Mouse (Mus musculus): ENCODE results near the gene Utrn. TPM values are rescaled to one million over a fixed set of nuclear protein-coding genes. Genes with fewer than 3 reads are reported as not detected.

Utrn gene
- polyA plus RNA-seq, 1 experiment from 2014 or later, result 21.5 TPM

DNA sequence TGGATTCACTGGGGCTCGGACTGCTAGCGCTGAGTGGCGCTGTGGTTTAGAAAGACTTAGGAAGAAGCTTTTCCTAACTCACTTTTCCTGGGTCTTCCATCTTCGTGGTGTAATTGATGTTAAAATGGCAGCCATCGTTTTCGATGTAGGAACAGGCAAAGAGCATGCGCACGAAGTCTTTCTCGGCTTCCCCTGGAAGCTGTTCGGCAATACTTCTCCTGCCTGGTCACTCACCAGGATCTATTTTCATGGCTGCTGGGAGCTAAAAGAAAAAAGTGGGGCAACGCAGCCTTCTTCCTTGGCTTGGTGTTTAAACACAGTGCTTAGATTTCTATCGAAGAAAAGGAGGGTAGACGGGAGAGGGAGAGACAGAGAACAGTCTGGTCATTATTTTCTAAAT lies 42.3 kb upstream of the Utrn start:
- Histone ChIP-seq H3K27me3 (replicated peaks; ENCODE audit: control insufficient read depth, insufficient read depth, low read length) (no peaks in the 10 kb centered on the region), H3K27ac (ENCODE audit: low read depth, low read length) (no peak overlapping the region), H3K4me1 (replicated peaks; ENCODE audit: control insufficient read depth, insufficient read depth, low read length) (no peaks in the 10 kb centered on the region), H3K9me3 (ENCODE audit: control insufficient read depth) (no peaks in the 10 kb centered on the region), H3K36me3 (ENCODE audit: control insufficient read depth, insufficient read depth) (no peaks in the 10 kb centered on the region), H3K9ac (ENCODE audit: low read depth, low read length) (no peak overlapping the region), H3K4me2 (replicated peaks; ENCODE audit: low read depth) (no peak overlapping the region), H3K4me3 (ENCODE audit: low read depth, low read length) (no peak overlapping the region)
- ATAC-seq, result no peak
- TF ChIP-seq CTCF (IDR thresholded peaks at IDR 0.05; ENCODE audit: low read depth), result no peak
- 86% methylated on average over 13 of the region's 13 CpGs for WGBS

DNA sequence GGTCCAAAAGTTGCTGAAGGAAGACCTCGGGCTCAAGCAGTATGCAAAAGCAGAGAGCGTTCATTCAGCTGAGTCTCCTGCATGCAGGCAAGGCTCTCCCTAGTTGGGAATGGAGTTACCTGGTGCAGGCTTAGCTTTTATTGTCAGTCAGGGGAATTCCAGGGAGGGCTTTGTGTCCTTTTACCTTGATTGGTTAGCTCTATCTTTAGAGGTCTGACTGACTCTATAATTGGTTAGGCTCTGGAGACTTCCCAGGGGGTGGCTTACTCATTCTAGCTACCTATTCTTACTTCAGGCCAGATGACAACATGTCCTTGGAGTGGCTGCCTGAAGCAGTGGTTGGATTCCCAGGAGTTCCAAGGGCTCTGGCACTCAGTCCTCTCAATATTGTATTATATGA lies 40.7 kb upstream of the Utrn start:
- Histone ChIP-seq H3K4me2 (replicated peaks; ENCODE audit: low read depth) (no peak overlapping the region), H3K9ac (ENCODE audit: low read depth, low read length) (no peak overlapping the region), H3K27me3 (replicated peaks; ENCODE audit: control insufficient read depth, insufficient read depth, low read length) (no peaks in the 10 kb centered on the region), H3K36me3 (ENCODE audit: control insufficient read depth, insufficient read depth) (no peaks in the 10 kb centered on the region), H3K9me3 (ENCODE audit: control insufficient read depth) (no peaks in the 10 kb centered on the region), H3K27ac (ENCODE audit: low read depth, low read length) (no peak overlapping the region), H3K4me1 (replicated peaks; ENCODE audit: control insufficient read depth, insufficient read depth, low read length) (no peaks in the 10 kb centered on the region), H3K4me3 (ENCODE audit: low read depth, low read length) (no peak overlapping the region)
- 83% methylated on average over 2 of the region's 2 CpGs for WGBS
- no peak for TF ChIP-seq CTCF (IDR thresholded peaks at IDR 0.05; ENCODE audit: low read depth)
- ATAC-seq, result no peak

DNA sequence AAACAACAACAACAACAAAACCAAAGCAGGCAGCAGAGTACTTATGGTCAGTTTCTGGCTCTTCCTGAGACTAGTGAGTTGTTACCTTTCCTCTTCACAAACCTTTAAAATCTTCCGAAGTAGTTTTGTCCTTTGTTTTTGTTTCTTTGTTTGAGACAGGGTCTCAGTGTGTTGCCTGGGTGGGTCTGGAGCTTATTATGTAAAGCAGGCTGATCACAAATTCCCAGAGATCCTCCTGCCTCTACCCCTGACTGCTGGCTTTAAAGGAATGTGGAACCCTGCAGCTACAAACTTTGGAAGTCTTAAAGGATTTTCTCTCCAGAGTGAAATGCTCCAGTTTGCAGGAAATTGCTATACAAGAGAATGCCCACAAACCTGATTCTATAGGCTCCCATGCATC lies 40.0 kb upstream of the Utrn start:
- Histone ChIP-seq H3K36me3 (ENCODE audit: control insufficient read depth, insufficient read depth) (no peaks in the 10 kb centered on the region), H3K9me3 (ENCODE audit: control insufficient read depth) (no peaks in the 10 kb centered on the region), H3K9ac (ENCODE audit: low read depth, low read length) (no peak overlapping the region), H3K27ac (ENCODE audit: low read depth, low read length) (no peak overlapping the region), H3K27me3 (replicated peaks; ENCODE audit: control insufficient read depth, insufficient read depth, low read length) (no peaks in the 10 kb centered on the region), H3K4me2 (replicated peaks; ENCODE audit: low read depth) (no peak overlapping the region), H3K4me3 (ENCODE audit: low read depth, low read length) (no peak overlapping the region), H3K4me1 (replicated peaks; ENCODE audit: control insufficient read depth, insufficient read depth, low read length) (no peaks in the 10 kb centered on the region)
- no peak for ATAC-seq
- 50% methylated on average over 1 of the region's 1 CpGs for WGBS
- TF ChIP-seq CTCF (IDR thresholded peaks at IDR 0.05; ENCODE audit: low read depth), result no peak

DNA sequence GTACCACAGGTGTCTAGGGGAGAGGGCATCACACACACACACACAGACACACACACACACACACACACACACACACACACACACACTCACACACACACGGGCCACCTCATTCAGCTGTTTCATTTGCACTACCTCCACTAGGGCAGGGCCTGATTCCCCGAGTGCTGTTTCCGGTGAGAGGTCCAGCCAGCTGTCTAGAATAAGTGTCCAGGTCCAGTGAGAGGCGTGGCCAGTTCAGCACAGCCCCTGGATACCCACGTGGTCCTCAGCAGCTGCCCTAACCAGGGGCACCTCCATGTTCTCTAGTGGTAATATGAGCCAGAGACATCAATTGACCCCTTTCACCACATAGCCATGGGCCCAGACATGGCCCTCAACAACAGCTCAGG lies 35.0 kb upstream of the Utrn start:
- TF ChIP-seq CTCF (IDR thresholded peaks at IDR 0.05; ENCODE audit: low read depth), result no peak
- Histone ChIP-seq H3K4me2 (replicated peaks; ENCODE audit: low read depth) (no peak overlapping the region), H3K27me3 (replicated peaks; ENCODE audit: control insufficient read depth, insufficient read depth, low read length) (no peaks in the 10 kb centered on the region), H3K4me3 (ENCODE audit: low read depth, low read length) (no peak overlapping the region), H3K9me3 (ENCODE audit: control insufficient read depth) (no peaks in the 10 kb centered on the region), H3K36me3 (ENCODE audit: control insufficient read depth, insufficient read depth) (no peaks in the 10 kb centered on the region), H3K4me1 (replicated peaks; ENCODE audit: control insufficient read depth, insufficient read depth, low read length) (no peaks in the 10 kb centered on the region), H3K27ac (ENCODE audit: low read depth, low read length) (no peak overlapping the region), H3K9ac (ENCODE audit: low read depth, low read length) (no peak overlapping the region)
- 62% methylated on average over 5 of the region's 5 CpGs for WGBS
- ATAC-seq, result no peak

DNA sequence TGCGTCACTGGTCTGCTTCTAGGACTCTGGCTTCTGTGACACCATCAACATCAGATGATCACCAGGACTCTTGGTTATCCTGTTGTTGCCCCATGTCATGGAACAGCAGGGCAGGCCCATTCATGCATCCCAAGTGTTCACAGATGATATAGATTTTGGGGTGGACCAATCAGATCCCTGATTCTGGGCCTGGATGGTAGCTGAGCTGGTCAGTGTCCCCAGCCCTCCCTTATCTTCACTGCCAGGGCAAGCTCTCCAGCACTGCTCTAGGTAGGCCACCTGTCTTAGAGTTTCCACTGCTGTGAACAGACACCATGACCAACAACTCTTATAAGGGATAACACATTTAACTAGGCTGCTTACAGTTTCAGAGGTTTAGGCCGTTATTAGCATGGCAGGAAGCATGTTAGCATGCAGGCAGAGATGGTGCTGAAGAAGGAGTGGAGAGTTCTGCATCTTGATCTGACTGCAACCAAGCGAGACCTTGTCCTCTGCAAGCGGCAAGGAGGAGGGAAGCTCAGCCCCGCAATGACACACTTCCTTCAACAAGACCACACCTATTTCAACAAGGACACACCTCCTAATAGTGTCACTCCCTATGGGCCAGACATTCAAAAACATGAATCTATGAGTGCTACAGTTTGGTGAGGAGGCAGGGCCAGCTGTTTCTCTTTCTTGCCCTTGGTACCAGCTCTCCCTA lies 34.4 kb upstream of the Utrn start:
- H3K27me3 ChIP-seq (replicated peaks; ENCODE audit: control insufficient read depth, insufficient read depth, low read length), result no peaks in the 10 kb centered on the region
- 71% methylated on average over 5 of the region's 5 CpGs for WGBS
- H3K27ac ChIP-seq (ENCODE audit: low read depth, low read length), result no peak overlapping the region
- no peak for TF ChIP-seq CTCF (IDR thresholded peaks at IDR 0.05; ENCODE audit: low read depth)
- no peaks in the 10 kb centered on the region for H3K4me1 ChIP-seq (replicated peaks; ENCODE audit: control insufficient read depth, insufficient read depth, low read length)
- no peak for ATAC-seq
- no peaks in the 10 kb centered on the region for H3K9me3 ChIP-seq (ENCODE audit: control insufficient read depth)
- no peak overlapping the region for H3K4me2 ChIP-seq (replicated peaks; ENCODE audit: low read depth)
- no peak overlapping the region for H3K4me3 ChIP-seq (ENCODE audit: low read depth, low read length)
- H3K9ac ChIP-seq (ENCODE audit: low read depth, low read length), result no peak overlapping the region
- H3K36me3 ChIP-seq (ENCODE audit: control insufficient read depth, insufficient read depth), result no peaks in the 10 kb centered on the region

DNA sequence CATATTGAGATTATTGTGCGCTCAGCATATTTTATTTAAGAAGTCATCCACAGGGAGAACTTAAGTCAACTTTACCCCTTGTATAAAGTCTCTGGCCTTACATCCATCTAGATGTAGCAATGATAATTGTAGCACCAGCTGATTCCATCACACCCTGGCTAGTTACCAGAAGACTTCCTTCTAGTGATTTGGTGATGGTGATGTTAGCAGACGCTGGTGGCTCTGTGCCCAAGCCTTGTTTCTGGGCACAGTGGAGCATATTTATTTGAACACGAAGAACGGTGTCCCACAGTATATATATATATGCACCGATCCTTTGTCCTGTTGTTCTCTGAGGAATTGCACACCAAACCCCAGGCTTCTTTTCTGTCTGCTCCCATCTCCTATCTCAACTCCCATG lies 30.7 kb upstream of the Utrn start:
- H3K4me3 ChIP-seq (ENCODE audit: low read depth, low read length), result no peak overlapping the region
- no peaks in the 10 kb centered on the region for H3K9me3 ChIP-seq (ENCODE audit: control insufficient read depth)
- 88% methylated on average over 5 of the region's 5 CpGs for WGBS

DNA sequence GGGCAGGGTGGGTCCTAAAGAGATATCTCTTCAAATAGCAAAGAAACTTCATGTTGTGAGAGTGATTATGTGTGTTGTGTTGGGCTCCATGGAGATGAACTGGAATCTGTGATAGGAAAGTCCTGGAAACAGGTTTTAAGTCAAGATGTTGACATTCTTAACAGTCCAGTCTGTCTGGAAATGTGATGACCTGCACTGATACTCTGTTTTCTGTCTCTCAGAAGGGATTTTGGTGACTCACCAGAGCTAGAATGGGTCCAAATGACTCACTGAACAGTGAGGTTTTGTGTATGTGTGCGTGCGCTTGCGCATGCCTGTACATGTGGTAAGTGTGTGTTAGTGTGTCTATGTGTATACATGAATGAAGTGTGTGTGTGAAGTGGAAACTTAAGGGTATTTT lies 24.2 kb upstream of the Utrn start:
- no peak overlapping the region for H3K27ac ChIP-seq (ENCODE audit: low read depth, low read length)
- no peaks in the 10 kb centered on the region for H3K36me3 ChIP-seq (ENCODE audit: control insufficient read depth, insufficient read depth)
- H3K9me3 ChIP-seq (ENCODE audit: control insufficient read depth), result no peaks in the 10 kb centered on the region
- ATAC-seq, result no peak
- H3K27me3 ChIP-seq (replicated peaks; ENCODE audit: control insufficient read depth, insufficient read depth, low read length), result no peaks in the 10 kb centered on the region
- TF ChIP-seq CTCF (IDR thresholded peaks at IDR 0.05; ENCODE audit: low read depth), result no peak
- H3K9ac ChIP-seq (ENCODE audit: low read depth, low read length), result no peak overlapping the region
- H3K4me3 ChIP-seq (ENCODE audit: low read depth, low read length), result no peak overlapping the region
- H3K4me2 ChIP-seq (replicated peaks; ENCODE audit: low read depth), result no peak overlapping the region
- 91% methylated on average over 3 of the region's 3 CpGs for WGBS
- H3K4me1 ChIP-seq (replicated peaks; ENCODE audit: control insufficient read depth, insufficient read depth, low read length), result no peaks in the 10 kb centered on the region

More for the DNA sequence above, 30.7 kb upstream of the Utrn start:
- Histone ChIP-seq H3K36me3 (ENCODE audit: control insufficient read depth, insufficient read depth) (no peaks in the 10 kb centered on the region), H3K27me3 (replicated peaks; ENCODE audit: control insufficient read depth, insufficient read depth, low read length) (no peaks in the 10 kb centered on the region), H3K4me2 (replicated peaks; ENCODE audit: low read depth) (no peak overlapping the region), H3K4me1 (replicated peaks; ENCODE audit: control insufficient read depth, insufficient read depth, low read length) (no peaks in the 10 kb centered on the region), H3K9ac (ENCODE audit: low read depth, low read length) (no peak overlapping the region), H3K27ac (ENCODE audit: low read depth, low read length) (no peak overlapping the region)
- no peak for ATAC-seq
- no peak for TF ChIP-seq CTCF (IDR thresholded peaks at IDR 0.05; ENCODE audit: low read depth)

Data from intestine, postnatal 0 days (tissue).